Mouse (Mus musculus) CD4-positive, CD25-positive, alpha-beta regulatory T cell, adult 2 months (primary cell): ENCODE results near the gene Arf1.

Source experiments
- DNase-seq: peaks from one replicate; pipeline ENCODE4 v3.0.0-alpha.2; 2012; ENCODE audit warnings: low read depth, low spot score

The Arf1 gene

DNA sequence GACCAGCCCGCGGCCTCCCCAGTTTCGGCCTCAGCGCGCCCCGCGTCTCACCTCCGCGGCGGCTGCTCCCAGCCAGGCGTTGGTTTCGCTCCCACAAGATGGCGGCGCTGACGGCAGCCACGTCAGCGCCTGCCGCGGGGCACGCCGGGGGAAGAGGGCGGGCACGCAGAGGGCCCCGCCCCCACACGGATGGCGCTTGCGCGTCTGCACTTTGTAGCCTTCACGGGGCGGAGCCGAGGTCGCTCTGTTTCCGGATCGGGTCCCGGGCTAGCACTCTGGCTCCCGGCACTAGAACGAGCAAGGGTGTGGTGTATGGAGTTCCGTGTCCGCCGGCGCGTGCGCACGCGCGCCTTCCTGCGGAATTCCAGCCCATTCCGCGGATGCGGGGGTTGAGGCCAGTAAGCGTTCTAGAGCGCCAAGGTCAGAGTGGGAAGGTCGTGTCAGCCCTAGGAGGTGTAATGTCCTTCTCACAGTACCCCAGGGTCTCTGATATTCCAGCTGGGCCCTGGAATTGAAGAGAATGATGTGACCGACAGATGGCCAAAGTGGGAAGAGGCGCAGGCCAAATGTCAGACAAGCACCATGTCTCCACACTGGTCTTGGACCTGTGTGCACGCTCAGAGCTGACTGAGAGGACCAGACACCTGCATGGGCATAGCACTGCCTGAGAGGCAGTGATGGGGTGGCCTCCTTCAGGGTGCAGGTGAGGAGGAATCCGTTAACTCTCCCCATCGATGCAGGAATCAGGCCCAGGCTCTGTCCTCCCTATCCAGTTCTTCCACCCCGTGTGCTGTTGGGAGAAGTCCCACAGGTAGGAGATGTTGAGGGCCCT lies at the start of gene Arf1:
Gene Arf1, minus strand, starts transcription at position 149 of the 832 bp plus-strand sequence.
- peak; percentile 99 for DNase-seq

- no peak for DNase-seq
These were observed 48.8 kb upstream of the Arf1 start for GRCm38 (mm10) chr11:59276877-59277276.

DNA sequence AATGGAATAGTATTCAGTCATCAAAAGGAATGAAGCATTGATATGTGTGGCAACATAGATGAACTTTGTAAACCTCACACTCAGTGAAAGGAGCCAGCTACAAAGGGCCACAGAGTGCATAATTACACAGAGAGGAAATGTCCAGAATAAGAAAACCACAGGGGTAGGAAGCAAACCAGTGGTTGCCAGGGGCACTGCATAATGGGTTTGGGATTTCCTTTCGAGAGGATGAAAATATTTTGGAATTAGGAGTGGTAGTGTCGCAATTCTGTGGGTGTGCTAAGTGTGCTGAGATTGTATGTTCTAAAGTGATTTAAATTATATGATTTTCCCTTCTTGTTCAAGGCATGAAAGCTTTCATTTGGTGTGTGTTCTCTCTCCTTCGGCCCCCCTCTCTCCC lies 46.1 kb upstream of the Arf1 start:
- DNase-seq, result no peak

- DNase-seq, result no peak
These were observed 38.7 kb upstream of the Arf1 start for GRCm38 (mm10) chr11:59266727-59267126.

- no peak for DNase-seq
These were observed 37.2 kb upstream of the Arf1 start for GRCm38 (mm10) chr11:59265154-59265813.

- no peak for DNase-seq
These were observed 36.5 kb upstream of the Arf1 start for GRCm38 (mm10) chr11:59264593-59264992.

GRCm38 (mm10) chr11:59263870-59264563 lies 35.9 kb upstream of the Arf1 start:
- DNase-seq, result no peak

DNA sequence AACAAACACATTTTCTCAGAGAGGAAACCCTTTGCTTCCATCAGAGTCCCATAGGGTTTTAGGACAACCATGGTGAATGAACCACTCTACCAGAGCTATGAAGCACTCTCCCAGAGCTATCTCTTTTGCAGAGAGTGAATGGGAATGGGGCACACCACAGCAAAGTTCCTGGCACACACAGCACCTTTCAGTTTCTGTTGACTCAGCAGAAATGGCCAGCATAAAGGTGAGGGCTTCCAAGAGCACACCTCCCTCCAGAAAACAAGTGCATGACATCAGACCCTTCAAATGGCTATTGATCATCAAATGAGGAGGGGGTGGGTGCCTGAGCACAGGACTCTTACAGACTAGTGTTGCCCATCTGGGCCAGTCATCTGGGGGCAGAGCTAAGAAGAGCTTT lies 34.2 kb upstream of the Arf1 start:
- DNase-seq, result no peak

DNA sequence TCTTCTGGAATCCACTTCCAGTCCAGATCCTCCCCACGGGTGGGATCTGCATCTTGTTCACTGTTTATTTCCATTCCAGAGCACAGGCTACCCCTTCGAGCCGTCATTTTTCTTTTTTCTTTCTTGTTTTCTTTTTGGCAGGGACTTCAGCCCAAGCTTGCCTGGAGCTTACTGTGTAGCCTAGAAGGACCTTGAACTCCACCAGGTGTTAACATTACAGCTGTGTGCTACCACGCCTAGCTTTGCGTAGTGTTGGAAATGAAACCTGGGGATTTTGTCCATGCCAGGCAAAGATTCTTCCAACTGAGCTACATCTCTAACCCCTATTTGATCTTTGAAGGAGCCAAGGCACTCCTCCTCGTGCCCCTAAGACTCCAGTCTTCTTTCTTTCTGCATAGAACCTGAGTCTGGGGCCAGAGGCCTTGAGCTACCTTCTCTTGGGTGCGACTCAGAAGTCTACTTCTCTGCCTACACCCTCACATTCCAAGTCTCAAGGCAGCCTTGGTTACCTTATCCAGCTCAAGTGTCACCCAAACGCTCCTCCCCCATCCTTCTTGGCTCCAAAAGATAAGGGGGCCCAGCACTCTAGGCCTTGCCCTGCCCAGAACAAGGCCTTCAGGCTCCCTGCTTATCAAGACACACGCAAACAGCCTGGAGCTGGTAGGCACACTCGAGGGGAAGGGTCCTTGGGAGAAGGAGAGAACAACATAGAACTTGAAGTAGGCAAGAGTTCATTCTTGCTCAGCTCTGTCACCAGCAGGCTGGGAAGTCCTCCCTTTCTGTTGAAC lies 32.8 kb upstream of the Arf1 start:
- no peak for DNase-seq

DNA sequence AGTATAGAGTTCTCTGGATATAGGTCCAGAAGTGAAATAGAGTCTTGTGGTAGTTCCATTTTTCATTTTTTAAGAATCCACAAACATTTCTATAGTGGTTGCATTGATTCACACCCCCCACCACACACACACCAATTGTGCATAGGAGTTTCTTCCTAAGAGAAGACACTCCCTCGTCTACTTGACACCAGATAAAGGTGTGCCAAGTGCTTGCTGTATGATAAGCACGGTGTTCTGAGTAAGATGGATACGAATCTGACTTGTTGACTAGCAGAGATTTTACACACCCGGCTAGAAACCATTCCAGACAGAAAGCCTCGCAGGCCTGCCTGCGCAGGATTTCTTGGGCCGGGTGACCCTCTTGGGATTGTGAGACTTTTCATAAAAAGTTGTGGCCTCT lies 31.6 kb upstream of the Arf1 start:
- no peak for DNase-seq

- no peak for DNase-seq
These were observed 20.0 kb upstream of the Arf1 start for GRCm38 (mm10) chr11:59248101-59248500.

GRCm38 (mm10) chr11:59243856-59244255 lies 15.8 kb upstream of the Arf1 start:
- DNase-seq, result no peak

DNA sequence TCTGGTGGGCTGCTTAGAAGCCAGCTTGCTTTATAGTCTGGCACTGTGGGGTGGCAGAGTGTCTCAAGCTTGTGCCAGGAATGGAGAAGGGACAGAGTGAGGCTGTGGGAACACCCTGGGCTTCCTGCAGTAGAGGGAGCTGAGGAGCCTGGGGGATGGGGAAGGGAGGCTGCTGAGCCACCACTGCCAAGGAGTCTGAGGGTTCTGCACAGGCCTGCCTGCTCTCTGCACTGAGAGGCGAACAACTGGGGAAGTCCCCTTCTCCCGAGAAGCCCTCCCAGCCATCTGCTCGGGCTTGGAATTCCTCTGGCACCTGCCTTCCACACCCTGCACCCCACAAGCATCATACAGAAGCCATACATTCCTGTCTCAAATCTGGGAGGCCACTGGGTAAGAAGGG lies 13.8 kb upstream of the Arf1 start:
- DNase-seq, result no peak

GRCm38 (mm10) chr11:59239796-59240195 lies 11.7 kb upstream of the Arf1 start:
- no peak for DNase-seq

GRCm38 (mm10) chr11:59239428-59239785 lies 11.3 kb upstream of the Arf1 start:
- no peak for DNase-seq

DNA sequence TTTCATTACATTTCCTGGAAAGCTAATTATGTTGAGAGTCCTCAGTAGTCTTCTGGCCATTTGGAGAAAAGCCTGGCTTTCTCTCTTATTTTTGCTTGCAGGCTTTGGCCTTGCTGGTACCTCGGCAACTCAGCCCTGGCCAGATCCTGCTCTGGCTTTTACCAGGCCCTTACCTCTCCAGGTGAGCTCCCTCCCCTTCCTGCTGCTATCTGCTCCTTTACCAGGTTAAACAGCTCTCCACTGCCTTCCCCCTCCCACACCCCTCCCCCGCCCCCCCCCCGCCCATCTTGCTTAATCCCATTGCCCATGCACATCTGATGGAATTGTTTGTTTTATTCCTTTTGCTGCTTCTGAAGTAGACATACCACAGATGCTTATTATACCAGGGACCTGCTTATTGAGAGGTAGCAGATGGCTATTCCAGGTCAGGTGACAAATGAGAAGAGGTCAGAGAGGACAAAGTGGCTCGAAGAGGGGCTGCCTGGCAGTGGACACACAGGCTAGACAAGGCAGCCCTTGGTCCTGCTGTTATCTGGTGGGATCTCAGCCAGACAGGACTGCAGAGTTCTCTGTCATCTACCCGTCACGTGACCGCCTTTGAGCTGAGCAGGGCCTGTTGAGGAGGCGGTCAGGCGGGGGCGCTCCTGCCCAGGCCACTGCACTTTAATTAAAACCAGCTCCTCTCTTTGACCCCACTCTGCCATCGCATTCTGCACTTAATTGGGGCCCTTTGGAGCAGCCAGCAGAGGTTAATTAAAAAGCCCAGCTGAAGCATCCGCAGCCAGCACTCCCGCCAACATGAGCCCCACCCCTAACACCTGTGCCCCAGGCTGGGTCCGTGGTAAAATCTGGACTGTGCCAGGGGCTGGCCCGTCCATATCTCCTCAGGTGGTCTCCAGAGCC lies 10.7 kb upstream of the Arf1 start:
- DNase-seq, result peak; percentile 54

DNA sequence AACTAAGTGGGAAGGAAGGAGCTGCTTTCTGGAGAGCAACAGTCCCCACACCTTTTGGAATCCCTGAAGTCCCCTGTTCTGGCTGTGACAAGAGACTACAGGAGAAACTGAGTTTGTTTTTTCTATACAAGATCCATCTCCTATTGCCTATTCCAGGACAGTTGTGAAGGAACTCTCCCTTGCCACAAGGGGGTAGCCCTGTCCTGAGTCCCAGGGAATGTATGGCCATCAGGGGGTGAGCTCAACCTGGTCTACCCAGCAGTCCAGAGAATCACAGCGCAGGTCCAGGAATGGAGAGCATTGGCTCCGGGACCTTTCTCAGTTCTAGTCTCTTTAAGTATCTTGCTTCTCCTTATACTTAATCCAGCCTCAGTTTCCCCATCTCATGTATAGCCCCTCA lies 4.7 kb upstream of the Arf1 start:
- DNase-seq, result no peak

DNA sequence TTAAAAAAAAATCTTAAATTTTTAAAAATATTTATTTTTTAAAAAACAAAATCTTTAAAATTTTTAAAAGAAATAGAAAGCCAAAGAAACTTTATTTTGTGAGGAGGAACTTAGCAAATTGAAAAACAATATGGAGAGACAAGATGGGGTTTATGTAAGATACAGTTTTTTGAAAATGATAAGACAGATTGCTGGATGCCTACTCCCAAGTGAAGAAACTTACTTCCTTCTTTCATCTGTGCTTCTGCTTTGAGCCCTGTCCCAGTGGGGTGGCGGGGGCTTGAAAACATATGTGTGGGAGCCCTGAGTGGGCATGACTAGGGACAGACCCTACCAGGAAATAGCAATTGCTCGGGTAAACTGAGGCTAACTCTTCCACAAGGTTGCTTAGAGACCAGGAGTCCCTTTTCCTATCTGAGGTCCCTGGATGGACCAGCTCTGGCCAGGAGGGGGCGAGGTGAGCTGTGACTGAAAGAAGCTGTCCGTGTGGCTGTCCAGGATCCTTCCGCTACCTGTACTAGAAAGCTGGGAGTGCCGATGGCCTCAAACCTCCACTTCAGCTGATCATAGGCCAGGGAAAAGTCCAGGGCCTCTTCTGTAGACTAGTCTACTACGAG lies 2.2 kb upstream of the Arf1 start:
- DNase-seq, result peak; percentile 77

DNA sequence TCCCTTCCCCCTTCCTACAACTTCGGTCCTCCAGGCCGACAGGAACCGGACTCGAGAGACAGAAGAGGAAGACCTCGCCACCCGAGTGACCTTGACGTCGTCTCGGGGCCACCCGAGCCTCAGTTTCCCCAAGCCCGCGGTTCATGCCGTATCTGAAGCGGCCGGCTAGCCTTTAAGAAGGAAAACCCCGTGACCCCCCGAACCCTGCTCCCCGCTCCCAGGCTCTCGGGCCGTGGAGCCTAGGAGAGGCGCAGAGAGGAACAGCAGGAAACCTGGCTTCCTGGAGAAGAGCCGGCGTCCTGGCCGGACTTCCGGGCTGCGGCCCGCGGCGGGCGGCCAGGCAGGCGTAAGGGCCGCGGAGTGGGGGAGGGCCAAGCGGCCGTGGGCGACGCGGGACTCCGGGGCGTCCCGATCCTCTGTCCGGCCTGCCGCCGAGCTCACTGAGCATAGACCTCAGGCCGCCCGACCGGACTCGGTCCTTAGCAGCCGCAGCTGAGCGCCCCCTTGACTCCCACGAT lies 407 bp downstream of the Arf1 start:
- DNase-seq, result no peak
